Mouse (Mus musculus) embryo, embryonic 11.5 days (tissue): ENCODE data around the gene Trmt11.
"Not testable (repeated sequence)": the region's sequence is repeated elsewhere in the genome, so short reads cannot be mapped to it uniquely, and the experiment has no call there.

Experiments
- DNase-seq: peaks from one replicate; pipeline ENCODE4 v3.0.0-alpha.2; 2012; ENCODE audit warnings: low read depth, low spot score

Trmt11 gene

DNA sequence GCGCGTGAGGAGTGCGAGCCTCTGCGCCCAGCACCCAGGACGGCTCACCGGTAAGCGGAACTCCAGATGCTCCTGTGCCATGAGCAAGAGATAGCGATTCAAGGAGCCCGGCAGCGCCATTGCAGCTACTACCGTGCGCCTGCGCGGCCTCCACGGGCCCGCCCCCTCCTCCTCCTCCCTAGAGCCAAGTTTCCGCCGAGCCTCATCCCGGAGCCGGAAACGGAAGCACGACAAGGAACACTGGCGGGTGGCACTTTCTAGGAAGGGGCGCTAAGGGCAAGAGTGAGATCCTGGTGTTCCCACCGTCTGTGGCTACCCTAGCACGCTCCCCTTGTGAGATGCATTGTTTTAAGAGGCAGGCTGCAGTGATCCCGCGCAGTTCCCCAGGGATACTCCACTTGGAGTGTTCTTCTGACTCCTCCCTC is at the start of gene Trmt11:
Trmt11 (minus strand) TSS at position 208 of the 425 bp plus-strand sequence.
- peak; percentile 82 for DNase-seq

DNA sequence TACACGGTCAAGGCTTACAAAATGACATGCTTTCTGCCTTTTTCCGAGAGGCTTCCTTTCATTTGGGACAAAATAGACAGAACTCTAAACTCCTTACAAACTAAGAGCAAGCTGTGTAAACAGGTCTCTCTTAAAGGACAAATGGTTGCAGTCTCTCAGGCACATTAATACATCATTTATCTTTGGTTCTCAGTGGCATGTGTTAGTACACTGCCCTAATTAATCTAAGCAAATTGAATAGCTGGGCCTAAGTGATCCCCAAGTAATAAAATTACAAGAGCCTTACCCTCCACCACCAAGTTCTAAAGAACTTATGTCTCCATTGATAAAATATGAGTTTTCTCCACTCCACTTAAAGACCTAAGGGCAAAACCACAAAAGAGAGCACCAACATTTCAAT is 47.1 kb upstream of the Trmt11 start:
- no peak for DNase-seq

GRCm38 (mm10) chr10:30638216-30638615 is 37.7 kb upstream of the Trmt11 start:
- DNase-seq: no peak

DNA sequence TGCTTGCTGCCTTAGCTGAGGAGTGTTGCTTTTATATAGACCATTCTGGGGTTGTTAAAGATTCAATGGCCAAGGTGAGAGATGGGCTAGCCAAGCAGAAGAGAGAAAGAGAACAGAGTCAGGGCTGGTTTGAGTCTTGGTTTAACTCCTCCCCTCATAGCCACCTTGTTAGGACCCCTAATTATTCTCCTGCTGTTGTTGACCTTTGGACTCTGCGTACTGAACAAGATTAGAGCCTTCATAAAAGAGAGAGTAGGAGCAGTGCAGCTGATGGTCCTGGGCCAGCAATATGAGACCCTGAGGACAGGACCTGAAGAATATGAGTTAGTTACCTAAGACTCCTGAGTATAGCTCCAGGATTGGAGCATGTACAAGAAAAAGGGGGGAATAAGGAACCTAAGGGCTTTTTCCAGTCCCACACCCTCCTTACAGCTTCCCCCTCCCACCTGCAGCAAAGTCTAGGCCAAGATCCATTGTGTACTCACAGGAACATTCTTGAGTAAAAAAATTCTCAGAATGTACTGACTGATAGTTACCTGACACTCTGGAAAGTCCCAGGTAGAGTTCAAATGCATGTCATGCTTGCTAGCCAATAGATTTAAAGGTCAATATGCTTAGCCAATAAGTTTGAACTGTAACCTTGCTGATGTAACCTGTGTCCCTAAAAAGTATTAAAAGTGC is 36.1 kb upstream of the Trmt11 start:
- not testable (repeated sequence) for DNase-seq

GRCm38 (mm10) chr10:30632718-30633117 is 32.2 kb upstream of the Trmt11 start:
- DNase-seq: no peak

DNA sequence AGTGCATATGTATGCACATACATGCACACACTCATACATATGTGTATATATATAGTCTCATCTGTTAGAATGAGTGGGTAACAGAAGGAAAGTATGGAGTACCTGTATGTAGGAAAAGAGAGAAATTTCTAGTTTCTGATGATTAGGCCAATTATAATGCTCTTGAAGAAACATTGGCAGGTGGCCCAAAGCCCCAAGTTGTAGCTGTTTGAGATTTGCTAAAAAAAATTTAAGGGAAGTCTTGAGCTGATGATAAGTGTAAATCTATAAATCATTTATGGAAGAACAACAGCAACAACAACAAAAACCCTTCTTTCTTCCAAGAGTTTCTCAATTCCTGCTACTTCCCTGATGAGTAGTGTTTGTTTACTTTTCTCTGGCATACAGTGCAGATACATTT is 29.4 kb upstream of the Trmt11 start:
- no peak for DNase-seq

GRCm38 (mm10) chr10:30629513-30629912 is 29.0 kb upstream of the Trmt11 start, which contains the start of gene Hint3:
TSS of gene Hint3 (minus strand) at chr10:30629632.
- DNase-seq: no peak

GRCm38 (mm10) chr10:30628444-30628843 is 27.9 kb upstream of the Trmt11 start:
- DNase-seq: not testable (repeated sequence)

DNA sequence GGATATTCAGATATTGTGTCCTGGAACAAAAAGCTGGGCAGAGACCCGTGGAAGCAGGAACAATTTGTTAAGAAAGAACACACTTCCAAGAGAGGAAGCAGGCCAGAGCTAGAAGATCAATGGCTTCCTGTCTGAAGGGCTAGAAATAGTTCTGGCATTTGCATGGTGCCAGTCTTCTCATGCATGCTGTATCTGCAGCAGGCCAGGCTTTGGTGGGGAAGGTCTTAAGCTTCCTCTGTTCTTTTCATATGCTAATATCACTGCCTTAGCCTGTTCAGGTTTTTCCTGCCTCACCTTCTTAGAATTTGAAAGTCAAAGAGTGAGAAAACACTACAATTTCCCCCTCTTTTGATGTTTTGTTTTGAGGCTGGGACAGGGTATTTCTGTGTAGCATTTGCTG is 27.0 kb upstream of the Trmt11 start:
- no peak for DNase-seq

DNA sequence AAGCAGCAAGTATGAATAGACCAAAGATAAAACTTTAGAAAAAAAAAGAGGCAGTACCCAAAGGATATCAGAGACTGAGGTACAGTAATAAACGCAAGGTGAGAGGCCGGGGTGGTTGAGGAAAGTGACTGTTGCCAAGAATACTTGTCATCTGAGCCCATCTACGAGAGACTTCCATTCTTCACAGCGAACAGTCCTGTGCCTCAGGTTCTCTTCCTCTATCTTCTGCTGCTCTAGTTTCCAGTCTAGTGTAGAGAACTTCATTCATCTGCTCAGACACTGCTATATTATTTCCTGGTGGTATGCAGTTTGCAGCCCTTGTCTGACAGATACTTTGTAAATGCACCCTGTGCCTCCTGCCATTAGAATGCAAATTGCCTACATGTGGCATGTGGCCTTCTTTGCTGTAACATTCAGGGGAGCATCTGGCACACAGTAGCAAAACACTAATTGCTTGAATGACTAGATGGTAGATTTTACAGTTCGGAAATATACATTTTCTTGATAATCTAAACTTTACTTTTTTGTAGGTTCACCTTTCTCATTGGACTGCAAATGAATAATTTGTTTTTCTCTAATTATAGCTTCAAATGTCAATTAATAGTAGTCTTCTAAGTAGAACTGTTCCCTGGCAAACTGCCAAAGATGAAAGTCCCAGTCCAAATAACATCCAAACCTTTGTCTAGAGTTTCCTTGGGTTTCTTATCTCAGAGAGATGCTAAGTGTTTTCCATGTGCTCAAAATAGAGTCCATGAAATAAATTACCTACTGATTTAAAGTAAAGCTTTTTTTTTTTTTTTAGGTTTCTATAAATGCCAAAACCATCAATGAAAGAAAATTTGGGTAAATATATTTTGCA is 23.8 kb upstream of the Trmt11 start:
- DNase-seq: no peak

DNA sequence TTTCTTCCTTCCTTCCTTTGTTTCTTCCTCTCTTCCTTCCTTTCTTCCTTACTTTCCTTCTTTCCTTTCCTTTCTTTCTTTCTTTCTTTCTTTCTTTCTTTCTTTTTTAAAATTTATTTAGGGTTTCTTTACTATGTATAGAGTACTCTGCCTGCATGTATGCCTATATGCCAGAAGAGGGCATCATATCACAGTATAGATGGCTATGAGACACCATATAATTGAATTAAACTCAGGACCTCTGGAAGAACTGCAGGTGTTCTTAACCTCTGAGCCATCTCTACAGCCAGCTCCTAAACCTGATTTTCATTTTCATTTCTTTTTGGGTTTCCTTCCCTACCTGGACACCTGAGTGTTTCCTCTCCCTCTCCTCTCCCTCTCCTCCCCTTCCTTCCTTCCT is 22.4 kb upstream of the Trmt11 start:
- DNase-seq: no peak

DNA sequence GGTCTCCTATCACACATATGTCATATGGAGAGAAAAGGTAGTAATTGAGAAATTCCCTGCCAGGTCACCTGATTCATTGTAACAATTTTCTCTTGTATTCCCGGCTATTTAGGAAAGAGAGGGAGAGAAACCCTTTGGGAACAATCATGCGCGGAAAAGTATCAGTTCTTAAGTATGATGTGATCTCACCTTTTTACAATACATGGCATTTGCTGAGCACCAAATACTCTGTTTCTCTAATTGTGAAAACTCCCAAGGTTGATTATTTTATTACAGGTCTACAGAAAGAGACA is 18.3 kb upstream of the Trmt11 start:
- no peak for DNase-seq

DNA sequence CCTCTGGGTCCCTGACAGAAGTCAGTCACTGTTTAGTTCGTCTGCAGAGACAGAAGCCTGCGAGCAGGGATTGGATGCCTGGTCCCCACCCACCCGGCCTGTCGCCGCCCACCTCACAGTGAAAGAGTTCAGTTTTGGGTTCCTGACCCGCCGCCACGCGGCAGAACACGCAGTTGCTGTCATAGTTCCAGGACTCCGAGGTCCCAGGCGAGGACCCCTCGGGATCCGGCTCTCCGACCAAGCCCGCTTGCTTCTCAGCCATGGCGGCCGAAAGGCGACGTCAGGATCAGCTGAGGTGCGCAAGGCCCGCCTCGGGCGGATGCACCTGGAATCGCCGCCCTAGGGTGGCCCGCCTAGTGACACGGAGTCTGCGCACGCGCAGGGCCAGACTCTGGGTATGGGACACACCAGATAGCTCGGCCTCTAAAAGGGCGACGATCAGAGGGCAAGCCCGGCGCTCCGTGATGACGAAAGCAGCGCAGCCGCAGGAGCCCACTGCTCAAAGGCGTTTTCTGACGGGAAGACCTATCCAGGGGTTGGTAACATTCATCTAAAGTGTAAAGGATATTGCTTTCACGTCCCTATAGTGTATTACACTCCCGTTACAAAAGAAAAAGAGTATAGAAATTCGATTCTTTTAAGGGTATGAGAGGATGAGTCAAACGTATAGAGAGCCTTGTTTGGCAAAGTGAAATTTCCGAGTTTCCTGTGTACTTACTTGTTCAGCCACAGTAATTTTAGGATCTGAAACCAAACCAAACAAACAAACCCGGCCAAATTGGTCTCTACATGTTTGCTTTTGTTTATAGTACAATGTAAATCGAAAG is 17.8 kb upstream of the Trmt11 start:
- DNase-seq: peak; percentile 96

DNA sequence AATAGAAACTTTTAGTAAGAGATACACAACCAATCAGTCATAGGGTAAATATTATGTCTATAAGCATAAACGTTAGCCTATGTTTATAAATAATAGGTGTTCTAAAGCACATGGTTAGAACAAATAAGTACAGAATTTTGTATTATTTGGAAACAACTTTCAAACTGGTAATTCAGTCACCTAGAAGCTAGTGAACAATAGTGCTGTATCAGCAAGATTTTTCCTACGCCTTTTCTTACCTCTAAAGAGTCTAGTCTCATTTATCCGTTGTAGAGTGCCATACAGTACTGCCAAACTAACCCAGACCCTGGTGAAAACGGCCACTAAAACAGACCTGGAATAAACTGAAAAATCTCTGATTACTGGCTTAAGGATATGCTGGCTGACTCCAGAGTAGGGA is 12.5 kb upstream of the Trmt11 start:
- no peak for DNase-seq

GRCm38 (mm10) chr10:30609614-30610013 is 9.1 kb upstream of the Trmt11 start:
- DNase-seq: no peak

DNA sequence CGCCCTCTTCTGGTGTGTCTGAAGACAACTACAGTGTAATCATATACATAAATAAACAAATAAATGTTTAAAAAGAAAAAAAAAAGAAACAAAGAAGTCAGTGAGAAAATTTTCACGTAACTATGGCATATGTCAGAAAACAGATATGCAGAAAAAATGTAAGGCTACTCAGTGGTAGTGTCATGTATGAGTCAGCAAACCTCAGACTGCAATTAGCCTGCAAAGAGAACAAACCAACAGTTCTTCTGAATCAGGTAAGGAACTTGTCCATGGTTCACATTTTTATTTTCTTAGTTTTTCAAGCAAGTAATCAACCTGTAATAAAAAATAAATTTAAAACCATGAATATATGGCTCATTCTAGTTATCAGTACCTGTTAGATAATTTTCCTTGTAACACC is 7.6 kb upstream of the Trmt11 start:
- DNase-seq: no peak

DNA sequence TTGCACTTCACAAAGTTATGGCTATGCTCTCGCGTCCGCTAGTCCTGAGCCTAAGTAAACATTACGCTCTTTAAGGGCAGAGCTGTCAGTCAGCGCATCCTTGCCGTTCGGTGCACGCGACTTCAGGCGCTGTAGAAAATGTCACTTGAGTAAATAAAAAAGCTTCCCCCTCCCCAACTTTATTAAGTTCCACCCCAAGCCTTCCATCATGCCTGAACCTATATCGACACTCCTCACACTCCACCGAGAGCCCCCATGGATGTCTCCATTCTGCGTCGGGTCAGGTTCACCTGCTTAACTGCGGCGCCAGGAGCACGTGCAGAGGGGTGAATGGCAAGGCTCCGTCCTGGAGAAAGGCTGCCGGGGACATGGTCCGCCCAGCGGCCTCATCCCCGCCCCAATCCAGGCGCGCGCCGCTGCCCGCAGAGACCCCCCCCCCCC is 435 bp downstream of the Trmt11 start:
- no peak for DNase-seq

DNA sequence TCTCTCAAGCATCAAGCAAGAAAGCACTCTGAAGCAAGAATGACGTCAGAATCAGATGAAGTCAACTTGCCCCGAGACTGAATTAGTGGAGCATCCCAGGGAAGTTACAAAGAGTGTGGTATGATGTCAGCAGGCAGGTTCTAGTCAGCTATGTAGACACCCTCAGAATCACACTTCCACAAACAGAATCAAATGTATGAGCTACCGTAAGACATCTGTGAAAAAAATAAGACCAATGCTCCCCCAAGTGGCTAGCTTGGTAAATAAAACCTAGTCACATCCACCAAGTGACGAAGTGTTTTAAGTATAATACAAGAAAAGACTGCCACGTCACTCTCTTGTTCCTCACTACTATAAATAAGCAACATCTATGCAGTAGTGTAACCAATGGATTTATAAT is 13.5 kb downstream of the Trmt11 start:
- no peak for DNase-seq

GRCm38 (mm10) chr10:30585691-30586090 is 14.9 kb downstream of the Trmt11 start:
- DNase-seq: no peak

DNA sequence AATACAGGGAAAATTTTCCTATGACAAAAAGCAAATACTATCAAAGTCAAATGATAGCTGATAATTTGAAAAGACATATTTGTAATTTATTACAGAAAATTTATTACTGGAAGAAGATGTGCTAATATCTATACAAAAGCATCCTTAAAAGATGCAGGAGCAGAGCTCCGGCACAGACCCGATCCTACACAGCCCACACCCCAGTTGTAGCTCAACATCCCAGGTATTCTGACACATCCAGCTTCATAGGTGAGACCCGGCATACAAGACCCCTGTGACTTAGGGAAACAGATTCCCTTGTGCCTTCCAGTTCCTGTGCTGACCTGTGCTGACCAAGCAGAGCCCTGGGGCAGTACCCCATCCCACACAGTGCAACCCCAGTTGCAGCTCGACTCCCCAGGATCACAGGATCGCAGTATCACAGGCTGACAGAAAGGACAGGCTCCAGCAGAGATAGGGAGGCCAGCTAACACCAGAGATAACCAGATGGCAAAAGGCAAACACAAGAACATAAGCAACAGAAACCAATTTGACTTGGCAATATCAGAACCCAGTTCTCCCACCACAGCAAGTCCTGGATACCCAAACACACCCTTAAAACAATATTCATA is 22.8 kb downstream of the Trmt11 start:
- DNase-seq: no peak

- DNase-seq: no peak
Measured at GRCm38 (mm10) chr10:30566364-30566763, 34.2 kb downstream of the Trmt11 start.

DNA sequence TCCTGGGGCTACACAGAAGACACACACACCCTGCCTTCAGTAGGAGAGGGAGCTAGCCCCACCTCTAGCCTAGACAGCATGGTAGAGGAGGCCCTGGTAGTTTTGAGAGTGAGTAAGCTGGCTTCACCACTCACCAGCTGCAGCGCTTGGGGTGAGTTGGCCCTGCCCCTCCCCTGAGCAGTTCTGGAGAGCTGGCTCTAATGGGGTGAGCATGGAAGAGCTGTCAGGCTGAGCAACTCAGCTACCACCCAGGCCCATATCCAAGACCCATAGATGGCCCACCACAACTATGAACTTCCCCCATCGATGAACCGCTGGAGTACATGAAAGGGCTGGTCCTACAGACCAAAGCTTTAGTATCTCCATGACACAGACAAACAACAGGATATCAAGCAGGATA is 35.9 kb downstream of the Trmt11 start:
- no peak for DNase-seq
